Mouse (Mus musculus) fat pad, adult 2 months (tissue): ENCODE measurements at regions not wholly inside any gene's neighbourhood (a gene's known extent, or its start where the extent isn't known, plus 50 kb on each side); places are given as distances from the start of the nearest gene placed in this dataset.
"Not testable (repeated sequence)": the region's sequence is repeated elsewhere in the genome, so short reads cannot be mapped to it uniquely, and the experiment has no call there.

Source experiments
- DNase-seq: peaks from one replicate; pipeline ENCODE4 v3.0.0-alpha.2; 2011; ENCODE audit warnings: low read depth, low spot score; ENCODE audit errors: extremely low read depth

DNA sequence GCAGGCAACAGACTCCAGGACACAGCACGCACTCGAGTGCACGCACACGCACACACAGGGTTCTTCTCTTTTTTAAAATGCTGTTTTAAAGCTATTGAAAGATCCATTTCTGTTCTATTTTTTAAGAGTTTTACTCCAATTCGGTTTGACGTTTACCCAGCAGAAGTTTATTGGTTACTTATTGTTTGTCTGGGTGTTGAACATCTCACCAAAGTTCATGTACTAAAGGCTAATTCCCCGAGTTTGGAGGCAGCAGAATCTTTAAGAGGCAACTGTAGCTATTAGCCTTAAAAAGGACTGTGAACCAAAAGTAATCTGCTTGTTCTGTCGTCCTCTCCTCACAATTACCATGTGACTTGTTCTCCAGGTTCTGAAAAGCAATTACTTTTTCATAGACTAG is 263.0 kb upstream of the Nfia start:
- no peak for DNase-seq

DNA sequence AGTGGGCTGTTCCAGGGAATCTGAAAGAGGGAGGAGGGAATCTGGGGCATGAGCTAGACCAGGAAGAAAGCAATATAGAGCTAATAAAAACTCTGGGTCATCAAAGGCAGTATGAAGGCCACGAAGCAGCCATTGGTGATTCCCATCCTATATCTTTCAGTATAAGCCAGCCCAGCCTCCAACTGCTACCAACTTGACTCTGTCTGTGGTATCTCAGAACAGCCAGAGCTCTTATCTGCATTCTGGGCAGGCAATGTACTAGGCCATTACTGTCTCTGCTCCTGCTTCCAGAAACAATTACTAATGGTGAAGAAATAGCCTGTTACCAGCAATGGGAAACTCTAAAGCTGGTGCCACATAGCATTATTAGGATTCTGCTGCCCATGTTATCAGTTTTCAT is 266.8 kb upstream of the Nfia start:
- no peak for DNase-seq

- DNase-seq, result no peak
These were observed 281.2 kb upstream of the Nfia start for GRCm38 (mm10) chr4:97491248-97491804.

- DNase-seq, result no peak
These were observed 286.2 kb upstream of the Nfia start for GRCm38 (mm10) chr4:97486354-97486753.

- DNase-seq, result no peak
These were observed 287.3 kb upstream of the Nfia start for GRCm38 (mm10) chr4:97485225-97485624.

DNA sequence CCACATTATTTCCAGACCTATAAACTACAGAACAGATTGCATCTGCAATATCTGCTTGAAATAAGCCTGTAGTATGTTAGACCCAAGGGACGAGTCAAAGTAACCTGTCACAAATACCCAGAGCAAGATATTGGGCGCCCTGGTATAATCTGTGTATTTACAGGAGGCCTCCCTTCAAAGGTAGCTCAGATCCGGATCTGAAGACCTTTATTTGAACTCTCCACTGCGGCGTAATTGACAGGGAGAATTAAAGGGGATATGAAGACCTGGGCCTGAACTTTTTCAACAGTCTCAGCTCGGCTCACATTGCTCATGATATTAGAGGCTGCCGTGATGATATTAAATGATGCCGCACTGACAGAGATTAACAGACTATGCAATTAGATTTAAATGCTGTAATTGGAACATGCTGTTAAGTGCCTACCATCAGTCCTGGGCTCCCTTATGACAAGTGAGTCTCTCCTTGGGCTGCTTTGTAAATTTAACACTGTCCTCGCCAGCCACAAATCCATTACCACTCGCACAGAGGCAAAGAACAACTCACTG is 289.8 kb upstream of the Nfia start:
- DNase-seq, result no peak

- no peak for DNase-seq
These were observed 290.7 kb upstream of the Nfia start for GRCm38 (mm10) chr4:97481836-97482235.

GRCm38 (mm10) chr4:97476571-97477190 is 293.7 kb upstream of the Gm10192 start:
- DNase-seq, result no peak

DNA sequence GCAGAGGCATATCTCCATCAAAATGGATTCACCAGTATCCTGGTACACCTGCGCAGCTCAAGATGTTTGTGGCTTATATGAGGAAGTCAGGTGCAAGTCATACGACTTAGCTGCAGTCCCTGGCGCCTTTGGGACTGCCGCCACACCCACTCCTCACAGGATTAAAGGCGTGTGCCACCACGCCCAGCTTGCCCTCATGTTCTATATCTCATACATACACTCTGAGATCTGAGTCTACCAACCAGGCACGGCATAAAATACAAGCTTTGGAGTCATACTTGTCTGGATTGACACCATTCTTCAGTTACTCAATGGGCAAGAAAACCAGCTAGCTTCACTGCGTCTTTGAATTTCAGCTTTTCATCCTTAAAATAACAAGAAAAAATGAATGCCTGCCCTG is 290.5 kb upstream of the Gm10192 start:
- DNase-seq, result not testable (repeated sequence)

GRCm38 (mm10) chr4:97465932-97466666 is 283.1 kb upstream of the Gm10192 start:
- peak; percentile 21 for DNase-seq

- DNase-seq, result no peak
These were observed 282.6 kb upstream of the Gm10192 start for GRCm38 (mm10) chr4:97465517-97465916.

- DNase-seq, result no peak
These were observed 278.2 kb upstream of the Gm10192 start for GRCm38 (mm10) chr4:97461177-97461576.

GRCm38 (mm10) chr4:97439288-97440029 is 256.5 kb upstream of the Gm10192 start:
- DNase-seq, result no peak

GRCm38 (mm10) chr4:97432681-97433080 is 249.7 kb upstream of the Gm10192 start:
- no peak for DNase-seq

DNA sequence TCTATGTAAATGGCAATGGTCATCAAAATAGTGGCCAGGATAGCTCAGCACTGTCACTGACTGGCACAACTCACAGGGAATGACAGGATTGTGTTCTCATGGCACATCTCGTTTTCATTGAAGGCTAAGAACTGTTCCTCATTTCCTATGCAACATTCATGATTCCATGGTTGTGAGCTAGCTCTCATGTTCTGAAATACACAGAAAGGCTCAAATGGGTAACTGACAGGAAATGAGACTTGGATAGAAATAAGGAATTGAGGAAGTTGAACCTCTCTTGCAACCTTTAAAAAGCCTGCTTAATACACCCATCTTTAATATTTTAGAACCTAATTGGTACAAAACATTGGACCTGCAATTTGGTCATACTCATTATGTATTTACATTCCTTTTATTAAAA is 249.1 kb upstream of the Gm10192 start:
- no peak for DNase-seq

GRCm38 (mm10) chr4:97431239-97431638 is 248.3 kb upstream of the Gm10192 start:
- no peak for DNase-seq

- no peak for DNase-seq
These were observed 236.9 kb upstream of the Gm10192 start for GRCm38 (mm10) chr4:97419845-97420244.

- DNase-seq, result peak; percentile 92
These were observed 235.7 kb upstream of the Gm10192 start for GRCm38 (mm10) chr4:97418616-97419015.

DNA sequence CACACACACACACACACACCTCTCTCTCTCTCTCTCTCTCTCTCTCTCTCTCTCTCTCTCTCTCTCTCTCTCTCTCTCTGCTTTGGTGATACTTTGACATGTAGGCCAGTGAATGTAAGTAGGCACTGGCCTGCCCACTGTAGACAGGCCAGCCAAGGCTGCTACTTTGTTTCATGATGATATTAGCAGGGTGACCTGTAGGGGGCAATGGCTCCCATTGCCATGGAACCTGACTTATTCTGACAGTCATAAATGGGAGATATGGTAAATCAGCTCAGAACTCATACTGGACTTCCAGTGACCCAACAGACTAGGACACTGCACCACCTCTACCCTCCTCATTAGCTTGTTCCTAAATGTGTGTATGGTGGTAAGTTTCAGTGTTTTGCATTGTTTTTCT is 235.0 kb upstream of the Gm10192 start:
- DNase-seq, result no peak

- DNase-seq, result no peak
These were observed 225.8 kb upstream of the Gm10192 start for GRCm38 (mm10) chr4:97408633-97409296.
